Mouse (Mus musculus) intestine, embryonic 14.5 days (tissue): ENCODE measurements around the gene Ltc4s. TPM values are rescaled to one million over a fixed set of nuclear protein-coding genes. Genes with fewer than 3 reads are reported as not detected.
A peak's percentile ranks its signal among the peaks of the same experiment; 100 is the strongest.

Experiments
- ATAC-seq: fragments of 200-750 bp; cut with Nextera tagmentation; replicated peaks from 2 replicates; pipeline ENCODE4 v1.8.0; 2017; ENCODE audit warnings: low read depth, moderate number of reproducible peaks, moderate TSS enrichment, moderate library complexity; ENCODE audit not compliant: low FRiP score, low TSS enrichment
- DNase-seq: peaks from one replicate; pipeline ENCODE4 v3.0.0-alpha.2; 2018; ENCODE audit warnings: low spot score
- H3K27ac ChIP-seq: fragments of 300-500 bp; sonication (generic); 2 replicates; pipeline ENCODE4 v1.5.1; 2014; ENCODE audit warnings: low read depth, mild to moderate bottlenecking, control low read depth
- H3K27me3 ChIP-seq: fragments of 300-500 bp; sonication (generic); replicated peaks from 2 replicates; pipeline ENCODE4 v1.6.1; 2014; ENCODE audit warnings: low read length, control low read depth; ENCODE audit not compliant: control insufficient read depth, insufficient read depth
- H3K36me3 ChIP-seq: fragments of 300-500 bp; sonication (generic); 2 replicates; pipeline ENCODE4 v1.6.1; 2014; ENCODE audit warnings: low read length, control low read depth; ENCODE audit not compliant: control insufficient read depth, insufficient read depth
- H3K4me1 ChIP-seq: fragments of 300-500 bp; sonication (generic); replicated peaks from 2 replicates; pipeline ENCODE4 v1.6.1; 2014; ENCODE audit warnings: low read length, control low read depth, mixed read lengths; ENCODE audit not compliant: control insufficient read depth, insufficient read depth
- H3K4me2 ChIP-seq: fragments of 300-500 bp; sonication (generic); 2 replicates; pipeline ENCODE4 v1.6.1; 2014; ENCODE audit warnings: low read length
- H3K4me3 ChIP-seq: fragments of 300-500 bp; sonication (generic); 2 replicates; pipeline ENCODE4 v1.5.1; 2014; ENCODE audit warnings: low read depth, low read length, control low read depth, mixed read lengths
- H3K9ac ChIP-seq: fragments of 300-500 bp; sonication (generic); 2 replicates; pipeline ENCODE4 v1.6.1; 2014; ENCODE audit warnings: mild to moderate bottlenecking, low read length
- H3K9me3 ChIP-seq: fragments of 300-500 bp; sonication (generic); 2 replicates; pipeline ENCODE4 v1.6.1; 2016; ENCODE audit warnings: low read length, control low read depth; ENCODE audit not compliant: control insufficient read depth
- whole genome bisulfite sequencing: fragments of 180-500 bp; shearing (Covaris S2); extraction: QIAGEN DNeasy Blood & Tissue Kit; methylation state at CpG from one replicate; pipeline ENCODE4 v1.1.7; 2014; 5-methylcytosine and 5-hydroxymethylcytosine counted together
- polyA plus RNA-seq: library from polyadenylated mRNA; unstranded; fragments of >200 nt; fragmentation: Nextera tagmentation; extraction: Ambion mirVana; gene quantifications from 2 replicates; pipeline ENCODE4 v1.2.1, GENCODE M21; 2014

Gene Ltc4s
- polyA plus RNA-seq, 1 experiment from 2014 or later = 3.4 TPM

DNA sequence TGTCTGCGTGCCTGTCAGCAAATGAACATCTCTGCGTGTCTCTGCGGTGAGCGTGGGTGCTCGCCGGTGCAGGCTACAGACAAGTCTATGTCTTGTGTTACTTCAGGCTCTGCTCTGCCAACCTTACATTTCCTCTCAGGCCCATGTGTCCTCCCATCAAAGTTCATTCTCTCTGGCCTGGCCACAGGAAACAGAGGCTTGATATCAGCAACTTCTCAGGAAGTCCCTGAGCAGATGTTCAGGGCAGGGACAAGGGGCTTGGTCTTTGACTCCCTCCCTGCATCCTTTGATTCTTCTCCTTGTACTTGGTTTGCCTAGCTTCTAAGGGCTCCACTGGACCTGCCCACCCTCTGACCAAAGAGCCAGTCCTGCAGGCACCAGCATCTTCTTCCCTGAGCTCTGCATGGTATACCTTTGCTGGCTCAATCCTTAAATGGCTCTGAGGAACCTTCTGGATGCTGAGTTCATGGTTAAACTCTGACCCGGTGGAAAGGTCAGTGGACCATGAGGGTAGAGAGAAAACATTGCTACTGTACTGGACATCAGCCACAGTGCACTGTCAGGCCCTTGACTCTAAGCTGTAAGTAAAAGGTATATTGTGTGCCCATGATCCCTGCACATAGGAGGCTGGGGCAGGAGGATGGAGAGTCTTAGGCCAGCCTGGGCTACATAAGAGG, 2.0 kb upstream of the Ltc4s start:
- H3K36me3 ChIP-seq = no peaks in the 10 kb centered on the region
- no peak overlapping the region for H3K4me2 ChIP-seq
- no peak overlapping the region for H3K4me3 ChIP-seq
- WGBS = 93% methylated on average over 7 of the region's 7 CpGs
- no peaks in the 10 kb centered on the region for H3K9me3 ChIP-seq
- H3K27me3 ChIP-seq = peaks cover 25% of the 10 kb centered on the region
- H3K9ac ChIP-seq = no peak overlapping the region
- H3K4me1 ChIP-seq = peaks cover 4% of the 10 kb centered on the region; the same call in 1 of the 2 replicates
- H3K27ac ChIP-seq = no peak overlapping the region
- ATAC-seq (no peak), DNase-seq (no peak)

DNA sequence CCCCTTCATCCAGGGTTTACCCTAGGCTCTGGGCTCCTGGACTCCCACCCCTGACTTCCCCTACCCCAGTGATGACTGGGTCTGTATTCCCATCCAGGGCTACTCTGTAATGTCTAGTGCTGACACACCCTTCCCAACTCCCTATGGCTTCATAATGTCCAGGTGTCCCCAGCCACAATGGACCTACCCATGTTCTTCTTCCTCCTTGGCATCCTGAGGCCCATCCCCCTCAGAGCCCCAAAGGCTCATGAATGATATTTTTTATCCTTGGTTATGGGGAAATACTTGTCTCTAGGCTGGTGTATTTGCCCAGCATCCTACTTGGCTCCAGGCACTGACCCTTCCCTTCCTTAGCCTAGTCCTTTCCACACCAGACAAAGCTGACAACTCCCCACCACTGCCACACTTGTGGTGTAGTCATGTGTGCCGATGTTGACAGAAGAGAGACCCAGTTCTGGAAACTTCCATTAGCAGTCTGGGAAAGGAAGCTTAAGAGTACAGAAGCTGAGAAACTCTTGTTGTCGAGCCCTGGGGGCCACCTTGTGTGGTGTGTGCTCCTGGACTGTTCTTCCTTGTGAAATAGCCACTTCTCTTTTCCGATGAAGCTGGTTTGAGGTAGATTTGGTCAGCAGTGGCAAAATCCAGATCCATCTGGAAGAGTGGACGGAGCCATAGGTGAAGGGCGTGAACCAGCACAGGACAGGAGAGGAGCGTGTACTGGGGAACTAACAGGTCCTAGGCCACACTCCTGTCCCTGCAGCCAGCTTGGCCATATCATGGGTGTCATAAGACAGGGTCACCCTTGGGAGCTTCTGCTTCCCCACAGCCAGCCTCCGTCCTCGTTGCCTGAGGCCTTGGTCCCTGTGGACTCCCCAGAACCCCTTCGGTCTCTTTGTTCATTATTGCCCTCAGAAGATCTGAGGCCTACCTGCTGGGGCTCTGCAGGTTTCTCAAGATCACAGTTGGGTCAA, 690 bp upstream of the Ltc4s start:
- H3K27ac ChIP-seq = no peak overlapping the region
- H3K4me3 ChIP-seq = no peak overlapping the region
- peaks cover 4% of the 10 kb centered on the region; the same call in 1 of the 2 replicates for H3K4me1 ChIP-seq
- H3K9ac ChIP-seq = no peak overlapping the region
- no peaks in the 10 kb centered on the region for H3K9me3 ChIP-seq
- WGBS = 92% methylated on average over 9 of the region's 9 CpGs
- no peak for ATAC-seq
- H3K27me3 ChIP-seq = peaks cover 25% of the 10 kb centered on the region
- no peak overlapping the region for H3K4me2 ChIP-seq
- H3K36me3 ChIP-seq = peaks cover 12% of the 10 kb centered on the region
- no peak for DNase-seq

- Histone ChIP-seq H3K27ac (no peak overlapping the region), H3K9ac (peak overlapping the region; percentile 48), H3K4me2 (peak overlapping the region; percentile 96), H3K27me3 (peaks cover 25% of the 10 kb centered on the region), H3K4me3 (peak overlapping the region; percentile 53), H3K4me1 (peaks cover 4% of the 10 kb centered on the region; the same call in 1 of the 2 replicates), H3K36me3 (peaks cover 31% of the 10 kb centered on the region), H3K9me3 (no peaks in the 10 kb centered on the region)
- DNase-seq (peak; percentile 67), ATAC-seq (peak; percentile 26)
- WGBS = 2% methylated on average over 64 of the region's 66 CpGs
These were observed 1.2 kb downstream of the Ltc4s start for GRCm38 (mm10) chr11:50236937-50237835.

- 1% methylated on average over 26 of the region's 27 CpGs for WGBS
- peaks cover 25% of the 10 kb centered on the region for H3K27me3 ChIP-seq
- H3K27ac ChIP-seq = no peak overlapping the region
These were observed 1.9 kb downstream of the Ltc4s start for GRCm38 (mm10) chr11:50236540-50236936.

GRCm38 (mm10) chr11:50234606-50235005, 3.8 kb downstream of the Ltc4s start:
- peaks cover 37% of the 10 kb centered on the region for H3K36me3 ChIP-seq
- ATAC-seq = no peak
- 95% methylated on average over 25 of the region's 25 CpGs for WGBS
- peaks cover 25% of the 10 kb centered on the region for H3K27me3 ChIP-seq
- no peak for DNase-seq
- no peak overlapping the region for H3K4me2 ChIP-seq
- no peak overlapping the region for H3K9ac ChIP-seq
- H3K4me1 ChIP-seq = peaks cover 4% of the 10 kb centered on the region; the same call in 1 of the 2 replicates
- no peak overlapping the region for H3K4me3 ChIP-seq
- no peak overlapping the region for H3K27ac ChIP-seq
- H3K9me3 ChIP-seq = no peaks in the 10 kb centered on the region

More at GRCm38 (mm10) chr11:50236540-50236936, 1.9 kb downstream of the Ltc4s start:
- no peaks in the 10 kb centered on the region for H3K9me3 ChIP-seq
- peaks cover 37% of the 10 kb centered on the region for H3K36me3 ChIP-seq
- H3K9ac ChIP-seq = peak overlapping the region; percentile 48
- H3K4me2 ChIP-seq = peak overlapping the region; percentile 96
- H3K4me3 ChIP-seq = peak overlapping the region; percentile 53
- peak; percentile 95 for DNase-seq
- peaks cover 4% of the 10 kb centered on the region; the same call in 1 of the 2 replicates for H3K4me1 ChIP-seq
- ATAC-seq = peak; percentile 92

DNA sequence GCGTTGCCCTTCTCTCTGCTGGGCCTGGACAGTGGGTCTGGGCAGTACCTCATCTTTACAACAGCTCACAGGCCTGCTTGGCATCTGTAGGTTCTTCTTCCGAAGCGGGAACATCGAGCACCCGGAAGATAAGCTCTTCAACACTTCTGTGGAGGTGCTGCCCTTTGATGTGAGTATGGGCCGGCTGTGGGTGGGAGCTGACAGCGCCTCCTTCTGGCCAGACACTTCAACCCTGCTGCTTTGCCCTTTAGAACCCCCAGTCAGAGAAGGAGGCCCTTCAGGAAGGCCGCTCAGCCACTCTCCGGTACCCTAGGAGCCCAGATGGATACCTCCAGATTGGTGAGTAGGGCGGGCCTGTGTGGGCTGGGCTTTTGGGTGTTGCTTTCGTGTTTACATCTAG, 4.4 kb downstream of the Ltc4s start:
- WGBS = 83% methylated on average over 11 of the region's 11 CpGs
- DNase-seq = no peak
- Histone ChIP-seq H3K36me3 (peaks cover 37% of the 10 kb centered on the region), H3K4me3 (no peak overlapping the region), H3K4me2 (no peak overlapping the region), H3K9me3 (no peaks in the 10 kb centered on the region), H3K4me1 (peaks cover 4% of the 10 kb centered on the region; the same call in 1 of the 2 replicates), H3K27me3 (peaks cover 21% of the 10 kb centered on the region), H3K9ac (no peak overlapping the region), H3K27ac (no peak overlapping the region)
- ATAC-seq = no peak

DNA sequence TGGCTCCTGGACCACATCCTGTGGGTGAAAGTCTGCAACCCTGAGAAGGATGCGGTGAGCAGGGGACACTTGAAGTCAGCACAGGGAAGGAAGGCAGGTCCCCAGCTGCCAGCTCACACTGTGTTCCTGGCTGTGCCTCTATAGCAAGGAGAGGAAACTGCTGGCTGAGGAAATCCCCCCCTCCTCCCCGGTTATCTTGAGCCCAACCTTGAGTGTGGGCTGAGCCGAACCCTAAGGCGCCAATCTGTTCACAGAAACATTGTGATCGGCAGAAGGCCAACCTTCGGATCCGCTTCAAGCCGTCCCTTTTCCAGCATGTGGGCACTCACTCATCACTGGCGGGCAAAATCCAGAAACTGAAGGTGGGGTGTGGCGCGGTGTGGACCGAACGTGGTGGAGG, 5.4 kb downstream of the Ltc4s start:
- no peak overlapping the region for H3K4me3 ChIP-seq
- no peak overlapping the region for H3K4me2 ChIP-seq
- H3K27me3 ChIP-seq = peaks cover 13% of the 10 kb centered on the region
- peaks cover 37% of the 10 kb centered on the region for H3K36me3 ChIP-seq
- no peak for DNase-seq
- H3K4me1 ChIP-seq = peaks cover 3% of the 10 kb centered on the region; the same call in 1 of the 2 replicates
- H3K27ac ChIP-seq = no peak overlapping the region
- no peak overlapping the region for H3K9ac ChIP-seq
- 96% methylated on average over 13 of the region's 13 CpGs for WGBS
- H3K9me3 ChIP-seq = no peaks in the 10 kb centered on the region
- ATAC-seq = no peak

- Histone ChIP-seq H3K4me2 (peak overlapping the region; percentile 46), H3K27me3 (no peaks in the 10 kb centered on the region), H3K4me1 (peaks cover 11% of the 10 kb centered on the region), H3K9ac (no peak overlapping the region), H3K27ac (no peak overlapping the region), H3K4me3 (no peak overlapping the region), H3K9me3 (no peaks in the 10 kb centered on the region), H3K36me3 (peaks cover 37% of the 10 kb centered on the region)
- WGBS = 17% methylated on average over 8 of the region's 8 CpGs
- DNase-seq = peak; percentile 84
- ATAC-seq = no peak
These were observed 7.0 kb downstream of the Ltc4s start for GRCm38 (mm10) chr11:50231411-50231810.
